Mouse (Mus musculus) erythroblast, embryonic 14.5 days (primary cell): Measurements from ENCODE around the gene Fam184a. TPM values are rescaled to one million over a fixed set of nuclear protein-coding genes. Genes with fewer than 3 reads are reported as not detected.

ENCODE experiments used
- H3K27me3 ChIP-seq: 2 replicates; pipeline ENCODE4 v1.6.1; 2012; ENCODE audit warnings: inconsistent platforms; ENCODE audit not compliant: control insufficient read depth
- H3K36me3 ChIP-seq: 2 replicates; pipeline ENCODE4 v1.6.1; 2012; ENCODE audit warnings: mild to moderate bottlenecking, inconsistent platforms; ENCODE audit not compliant: control insufficient read depth
- H3K4me1 ChIP-seq: 2 replicates; pipeline ENCODE4 v1.6.1; 2012; ENCODE audit warnings: inconsistent platforms; ENCODE audit not compliant: control insufficient read depth
- H3K4me3 ChIP-seq: replicated peaks from 2 replicates; pipeline ENCODE3; 2012; ENCODE audit warnings: moderate library complexity, mild to moderate bottlenecking, inconsistent platforms
- H3K9me3 ChIP-seq: 2 replicates; pipeline ENCODE4 v1.6.1; 2012; ENCODE audit warnings: low read length, inconsistent platforms, mixed read lengths; ENCODE audit not compliant: control insufficient read depth
- GATA1 ChIP-seq: IDR thresholded peaks from 2 replicates; pipeline ENCODE4 v1.6.1; 2012; ENCODE audit warnings: low read length, inconsistent platforms, mixed read lengths
- TAL1 ChIP-seq: IDR thresholded peaks from 3 replicates; pipeline ENCODE4 v1.6.1; 2012; ENCODE audit warnings: low read length, inconsistent platforms, mixed read lengths
- polyA plus RNA-seq: library from polyadenylated mRNA; stranded (reverse); fragments of >175 nt; gene quantifications from 2 replicates; pipeline ENCODE4 v1.2.3, GENCODE M21; 2012

The Fam184a gene
- polyA plus RNA-seq = not detected in 2 replicates

DNA sequence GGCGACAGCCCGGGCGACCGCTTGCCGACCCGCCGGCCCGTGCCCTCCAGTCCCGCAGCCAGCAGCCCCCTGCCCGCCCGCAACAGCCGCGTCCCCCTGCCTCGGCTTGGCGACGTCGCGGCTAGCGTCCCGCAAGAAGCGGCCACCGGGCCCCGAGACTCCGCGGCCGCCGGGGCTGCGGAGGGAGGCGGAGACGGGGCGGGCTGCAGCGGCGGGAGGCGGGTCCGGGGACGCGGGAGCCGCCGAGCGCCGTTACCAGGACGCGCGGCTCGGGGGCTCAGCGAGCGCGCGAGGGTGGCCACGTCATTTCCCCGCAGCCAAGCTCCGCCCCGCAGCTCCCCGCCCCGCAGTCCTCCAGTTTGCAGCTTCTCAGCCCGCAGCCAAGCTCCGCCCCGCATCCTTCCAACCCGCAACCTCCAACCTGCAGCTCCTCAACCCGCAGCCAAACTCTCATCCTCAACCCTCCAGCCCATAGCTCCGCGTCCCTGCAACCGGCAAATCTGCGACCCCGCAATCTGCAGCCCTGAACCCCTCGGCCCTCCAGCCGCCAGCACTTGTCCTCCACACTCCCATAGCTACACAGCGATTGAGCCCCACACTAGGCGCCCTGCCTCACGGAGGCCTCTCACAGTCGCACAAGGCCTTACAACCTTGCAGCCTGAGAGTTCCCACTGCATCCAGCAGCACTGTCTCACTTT is at the start of gene Fam184a:
TSS of gene Fam184a (minus strand) at position 169 of the 698 bp plus-strand sequence.
- Histone ChIP-seq H3K36me3 (no peaks in the 10 kb centered on the region), H3K9me3 (peaks cover 11% of the 10 kb centered on the region), H3K4me1 (no peaks in the 10 kb centered on the region), H3K27me3 (peaks cover 29% of the 10 kb centered on the region), H3K4me3 (peak within 1 kb of the TSS; percentile 40)
- no peak for TF ChIP-seq TAL1
- TF ChIP-seq GATA1 = no peak

DNA sequence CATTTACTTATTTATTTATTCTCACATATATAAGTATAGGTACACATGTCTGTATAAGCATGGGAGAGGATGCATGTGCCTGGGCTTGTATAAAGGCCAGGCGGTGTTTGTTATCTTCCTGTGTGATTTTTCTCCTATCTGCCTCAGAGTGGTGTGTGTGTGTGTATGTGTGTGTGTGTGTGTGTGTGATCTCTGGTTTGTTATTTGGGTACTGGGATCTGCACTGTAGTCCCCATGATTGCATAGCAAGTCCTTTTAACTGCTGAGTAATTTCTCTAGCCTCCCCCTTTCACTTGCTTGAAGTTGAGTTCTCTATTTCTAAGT is 45.3 kb upstream of the Fam184a start:
- Histone ChIP-seq H3K4me1 (no peaks in the 10 kb centered on the region), H3K4me3 (no peak overlapping the region), H3K36me3 (no peaks in the 10 kb centered on the region), H3K27me3 (no peaks in the 10 kb centered on the region), H3K9me3 (no peaks in the 10 kb centered on the region)
- TF ChIP-seq GATA1 (no peak), TAL1 (no peak)

DNA sequence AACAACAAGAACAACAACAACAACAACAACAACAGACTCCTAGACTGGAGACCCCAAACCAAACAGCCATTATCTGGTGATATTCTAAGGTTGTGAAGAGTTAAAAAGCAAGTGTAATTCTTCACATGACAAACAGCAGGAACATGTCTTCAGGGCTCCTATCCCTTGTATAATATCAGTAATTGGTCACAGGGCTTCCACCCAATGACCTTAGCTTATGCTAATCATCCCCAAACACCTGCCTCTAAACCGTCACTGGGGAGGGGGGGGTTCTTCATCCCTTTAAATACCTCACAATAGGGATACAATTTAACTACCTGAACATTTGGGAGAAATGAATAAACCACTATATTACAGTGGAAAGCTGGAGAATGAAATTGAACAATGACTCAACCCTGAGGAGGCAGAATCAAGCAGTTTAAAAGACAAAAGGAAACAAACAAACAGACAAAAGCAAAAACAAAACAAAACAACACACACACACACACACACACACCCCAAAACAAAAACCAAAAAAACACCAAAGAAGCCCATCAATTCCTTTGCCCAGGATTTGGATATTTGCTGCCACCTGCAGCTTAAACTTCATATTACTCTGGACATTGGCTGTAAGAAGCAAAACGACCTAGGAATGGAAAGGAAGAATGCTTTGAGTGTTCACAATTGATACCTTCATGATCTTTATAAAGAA is 44.8 kb upstream of the Fam184a start:
- no peak for TF ChIP-seq GATA1
- TF ChIP-seq TAL1 = no peak
- no peaks in the 10 kb centered on the region for H3K36me3 ChIP-seq
- no peaks in the 10 kb centered on the region for H3K9me3 ChIP-seq
- no peaks in the 10 kb centered on the region for H3K27me3 ChIP-seq
- H3K4me1 ChIP-seq = no peaks in the 10 kb centered on the region
- no peak overlapping the region for H3K4me3 ChIP-seq

DNA sequence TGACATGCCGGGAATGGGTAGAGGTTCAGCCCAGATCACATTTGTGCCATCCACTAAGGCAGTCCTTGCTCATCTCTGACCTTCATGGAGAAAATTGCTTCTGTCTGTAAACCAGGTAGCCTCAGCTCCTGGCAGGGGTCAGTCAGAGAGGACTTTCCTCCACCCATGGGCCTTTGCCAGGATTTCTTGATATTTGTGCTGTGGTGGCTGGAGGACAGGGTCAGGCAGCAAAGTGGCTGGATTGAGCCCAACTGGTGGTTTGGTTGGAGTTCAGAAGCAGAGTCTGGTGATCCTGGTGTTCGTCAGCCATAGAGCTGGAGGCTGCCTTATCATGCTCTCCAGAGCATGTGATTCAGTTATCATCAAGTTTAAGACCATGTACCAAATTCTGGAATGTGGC is 40.4 kb upstream of the Fam184a start:
- Histone ChIP-seq H3K36me3 (no peaks in the 10 kb centered on the region), H3K27me3 (no peaks in the 10 kb centered on the region), H3K9me3 (peaks cover 5% of the 10 kb centered on the region), H3K4me3 (no peak overlapping the region), H3K4me1 (no peaks in the 10 kb centered on the region)
- TF ChIP-seq GATA1 (no peak), TAL1 (no peak)

DNA sequence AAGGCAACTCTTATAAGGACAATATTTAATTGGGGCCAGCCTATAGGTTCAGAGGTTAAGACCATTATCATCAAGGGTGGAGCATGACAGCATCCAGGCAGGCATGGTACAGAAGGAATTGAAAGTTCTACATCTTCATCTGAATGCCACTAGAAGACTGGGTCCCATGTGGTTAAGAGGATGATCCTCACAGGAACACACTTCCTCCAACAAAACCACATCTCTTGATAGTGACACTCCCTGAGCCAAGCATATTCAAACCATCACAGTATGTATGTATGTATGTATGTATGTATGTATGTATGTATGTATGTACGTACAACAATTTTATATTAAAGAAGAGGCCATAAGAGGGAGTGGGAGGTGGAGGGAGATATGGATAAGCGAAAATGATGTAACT is 25.7 kb upstream of the Fam184a start:
- Histone ChIP-seq H3K27me3 (no peaks in the 10 kb centered on the region), H3K9me3 (peaks cover 2% of the 10 kb centered on the region; the same call in 1 of the 2 replicates), H3K4me3 (no peak overlapping the region), H3K4me1 (no peaks in the 10 kb centered on the region), H3K36me3 (no peaks in the 10 kb centered on the region)
- TF ChIP-seq TAL1 (no peak), GATA1 (no peak)

DNA sequence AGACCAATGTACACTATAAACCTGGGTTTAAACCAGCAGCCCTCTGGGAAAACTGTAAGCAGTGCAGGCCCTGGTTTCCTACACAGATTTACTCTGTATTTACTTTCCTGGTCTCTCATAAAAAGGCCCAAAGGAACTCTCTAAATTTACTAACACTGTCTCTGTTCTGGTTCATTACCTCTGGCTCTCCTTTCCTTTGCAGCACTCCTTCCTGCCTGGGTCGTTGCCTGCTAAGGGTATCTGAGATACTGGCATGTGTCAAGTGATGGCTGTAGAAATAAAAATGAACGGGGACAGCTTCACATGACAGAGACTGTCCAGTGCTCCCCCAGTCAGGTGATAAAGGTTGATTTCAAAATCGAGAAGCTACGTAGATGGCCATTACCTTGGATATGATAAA is 21.8 kb upstream of the Fam184a start:
- H3K4me1 ChIP-seq = no peaks in the 10 kb centered on the region
- H3K9me3 ChIP-seq = no peaks in the 10 kb centered on the region
- H3K27me3 ChIP-seq = no peaks in the 10 kb centered on the region
- H3K4me3 ChIP-seq = no peak overlapping the region
- H3K36me3 ChIP-seq = no peaks in the 10 kb centered on the region
- TF ChIP-seq GATA1 (no peak), TAL1 (no peak)

DNA sequence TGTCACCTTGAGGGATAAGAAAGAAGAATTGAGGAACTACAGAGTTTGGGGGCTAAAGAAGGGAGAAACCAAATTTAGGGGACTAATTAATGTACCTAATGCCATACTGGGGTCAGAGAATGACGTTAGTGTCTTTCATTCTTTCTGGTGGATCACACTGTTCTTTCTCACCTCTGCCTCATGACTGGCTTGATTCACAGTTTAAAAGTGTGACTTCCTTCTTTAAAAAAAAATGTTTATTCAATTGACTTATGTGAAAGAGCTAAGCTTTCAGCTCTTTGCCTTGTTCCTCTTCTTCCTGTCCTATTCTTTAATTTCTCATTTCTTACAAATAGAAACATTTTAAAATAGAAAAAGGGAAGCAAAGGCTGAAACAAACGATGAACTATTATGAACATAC is 20.6 kb upstream of the Fam184a start:
- Histone ChIP-seq H3K4me1 (no peaks in the 10 kb centered on the region), H3K27me3 (no peaks in the 10 kb centered on the region), H3K9me3 (no peaks in the 10 kb centered on the region), H3K36me3 (no peaks in the 10 kb centered on the region), H3K4me3 (no peak overlapping the region)
- TF ChIP-seq TAL1 (no peak), GATA1 (no peak)

DNA sequence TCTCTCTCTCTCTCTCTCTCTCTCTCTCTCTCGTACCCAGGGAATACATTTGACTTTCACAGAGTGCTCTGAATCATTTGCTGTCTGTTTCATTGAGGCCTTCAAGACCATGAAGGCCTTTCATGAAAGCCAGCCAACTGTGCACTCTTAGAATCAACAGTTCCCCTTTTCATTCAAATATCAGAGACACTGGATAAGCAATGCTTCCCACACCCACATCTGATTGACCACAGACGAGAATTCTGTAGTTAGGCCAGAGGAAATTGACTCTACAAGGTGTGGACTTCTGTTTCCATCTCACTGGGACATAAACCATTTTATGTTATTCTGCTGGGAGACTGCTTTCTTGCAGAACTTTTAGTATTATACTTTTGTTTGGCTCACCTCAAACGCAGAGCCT is 17.8 kb upstream of the Fam184a start:
- H3K9me3 ChIP-seq = no peaks in the 10 kb centered on the region
- H3K4me1 ChIP-seq = no peaks in the 10 kb centered on the region
- TF ChIP-seq GATA1 (no peak), TAL1 (no peak)
- no peak overlapping the region for H3K4me3 ChIP-seq
- H3K36me3 ChIP-seq = no peaks in the 10 kb centered on the region
- H3K27me3 ChIP-seq = no peaks in the 10 kb centered on the region

DNA sequence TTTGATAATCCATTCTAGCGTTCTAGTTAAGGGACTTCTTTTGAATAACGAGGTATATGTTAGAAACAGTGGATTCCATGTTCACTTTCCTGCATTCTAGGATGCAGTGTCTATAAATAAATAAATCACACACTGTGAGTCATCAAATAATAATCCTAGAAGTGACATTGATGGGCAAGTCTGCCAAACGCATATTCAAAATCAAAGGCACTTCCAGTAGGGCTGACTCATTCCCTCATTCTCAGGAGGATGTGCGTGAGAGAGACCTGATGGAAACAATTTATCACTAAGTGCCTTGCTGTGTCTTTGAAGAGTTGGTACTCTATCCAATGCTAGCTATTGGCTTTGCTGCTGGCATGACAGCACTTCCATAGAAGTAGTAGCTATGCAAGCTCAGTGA is 14.5 kb upstream of the Fam184a start:
- no peaks in the 10 kb centered on the region for H3K4me1 ChIP-seq
- H3K9me3 ChIP-seq = no peaks in the 10 kb centered on the region
- H3K27me3 ChIP-seq = no peaks in the 10 kb centered on the region
- TF ChIP-seq TAL1 (no peak), GATA1 (no peak)
- no peaks in the 10 kb centered on the region for H3K36me3 ChIP-seq
- no peak overlapping the region for H3K4me3 ChIP-seq
